Mouse (Mus musculus): ENCODE measurements around the gene Hexa. TPM values are rescaled to one million over a fixed set of nuclear protein-coding genes. Genes with fewer than 3 reads are reported as not detected.

The Hexa gene
- total and polyA plus RNA-seq, 3 experiments = 37.1 to 65.8 (median 38.0) TPM

- Histone ChIP-seq H3K9me3 (replicated peaks; ENCODE audit: low read length) (no peaks in the 10 kb centered on the region), H3K4me1 (ENCODE audit: control insufficient read depth in 1 of 2, insufficient read depth in 2 of 2) (peaks cover 0 to 10% of the 10 kb centered on the region in 2 experiments; a peak in 1 of 4 replicates), H3K79me2 (replicated peaks; ENCODE audit: control insufficient read depth, extremely low read depth, insufficient read depth, poor library complexity, severe bottlenecking) (no peaks in the 10 kb centered on the region), H3K9ac (ENCODE audit: insufficient read depth, low read depth) (no peak overlapping the region), H3K27ac (ENCODE audit: insufficient read depth, low read depth) (no peak overlapping the region), H3K36me3 (replicated peaks in 1 of 2; ENCODE audit: control insufficient read depth in 1 of 2, insufficient read depth in 1 of 2, low read length in 1 of 2) (no peaks in the 10 kb centered on the region), H3K4me2 (ENCODE audit: insufficient read depth, low read depth, poor library complexity, severe bottlenecking) (no peak overlapping the region), H3K4me3 (replicated peaks in 1 of 3; ENCODE audit: low read depth in 2 of 3, low read length in 2 of 3, poor library complexity in 1 of 3) (no peak overlapping the region), H3K27me3 (replicated peaks) (no peaks in the 10 kb centered on the region)
- TF ChIP-seq KAT2A (IDR thresholded peaks at IDR 0.05; ENCODE audit: insufficient replicate concordance, low read length) (no peak), IRF4 (IDR thresholded peaks at IDR 0.05; ENCODE audit: low read depth, low read length) (no peak), USF2 (conservative IDR thresholded peaks at IDR 0.05; ENCODE audit: low read depth, low read length) (no peak), MXI1 (IDR thresholded peaks at IDR 0.05; ENCODE audit: low read depth, low read length) (no peak), ETS1 (conservative IDR thresholded peaks at IDR 0.05; ENCODE audit: low read depth, low read length) (no peak), MYC (IDR thresholded peaks at IDR 0.05; ENCODE audit: low read depth, low read length) (no peak), POLR2A (IDR thresholded peaks at IDR 0.05; ENCODE audit: low read depth, low read length) (no peak), POLR2AphosphoS2 (IDR thresholded peaks at IDR 0.05; ENCODE audit: low read depth, low read length) (no peak), ZNF384 (IDR thresholded peaks at IDR 0.05; ENCODE audit: low read depth, low read length) (no peak), ZC3H11A (IDR thresholded peaks at IDR 0.05; ENCODE audit: low read depth, low read length) (no peak), MAZ (IDR thresholded peaks at IDR 0.05; ENCODE audit: low read depth, low read length) (no peak), BHLHE40 (IDR thresholded peaks at IDR 0.05; ENCODE audit: low read depth, low read length) (no peak), HCFC1 (IDR thresholded peaks at IDR 0.05; ENCODE audit: low read depth, low read length) (no peak), UBTF (IDR thresholded peaks at IDR 0.05; ENCODE audit: low read depth, low read length) (no peak), NRF1 (IDR thresholded peaks at IDR 0.05; ENCODE audit: low read depth, low read length) (no peak), E2F4 (IDR thresholded peaks at IDR 0.05; ENCODE audit: insufficient replicate concordance, low read depth, low read length) (no peak), SIN3A (IDR thresholded peaks at IDR 0.05; ENCODE audit: low read length) (no peak), ZMIZ1 (IDR thresholded peaks at IDR 0.05; ENCODE audit: low read depth, low read length) (no peak), MAFK (IDR thresholded peaks at IDR 0.05; ENCODE audit: insufficient replicate concordance, low read length) (no peak)
- in situ Hi-C loops (cut with MboI; ENCODE audit: low pct_ligation_motif_present, low pct_unique_long_range_greater_than_20kb, low sequenced_read_pairs) (no loop called here), dilution Hi-C loops (cut with MboI; ENCODE audit: extremely low pct_ligation_motif_present, extremely low pct_unique_long_range_greater_than_20kb, low sequenced_read_pairs) (no loop called here)
- DNase-seq (ENCODE audit: extremely low read depth) = no peak
These were observed 11.8 kb upstream of the Hexa start for GRCm38 (mm10) chr9:59527580-59527979.

GRCm38 (mm10) chr9:59528274-59528673, 11.1 kb upstream of the Hexa start:
- no peaks in the 10 kb centered on the region for H3K79me2 ChIP-seq (replicated peaks; ENCODE audit: control insufficient read depth, extremely low read depth, insufficient read depth, poor library complexity, severe bottlenecking)
- no peak overlapping the region for H3K9ac ChIP-seq (ENCODE audit: insufficient read depth, low read depth)
- TF ChIP-seq JUN (IDR thresholded peaks at IDR 0.05; ENCODE audit: insufficient read depth, low read depth, low read length) = no peak
- TF ChIP-seq ELF1 (IDR thresholded peaks at IDR 0.05; ENCODE audit: low read depth, low read length) = no peak
- no peak for TF ChIP-seq E2F4 (IDR thresholded peaks at IDR 0.05; ENCODE audit: insufficient replicate concordance, low read depth, low read length)
- TF ChIP-seq EP300 (IDR thresholded peaks at IDR 0.05; ENCODE audit: low read length) = no peak
- no peak for TF ChIP-seq IRF4 (IDR thresholded peaks at IDR 0.05; ENCODE audit: low read depth, low read length)
- no peak for TF ChIP-seq MYC (IDR thresholded peaks at IDR 0.05; ENCODE audit: low read depth, low read length)
- TF ChIP-seq TCF12 (IDR thresholded peaks at IDR 0.05; ENCODE audit: low read depth, low read length) = no peak
- TF ChIP-seq USF2 (conservative IDR thresholded peaks at IDR 0.05; ENCODE audit: low read depth, low read length) = no peak
- no peak for TF ChIP-seq USF1 (IDR thresholded peaks at IDR 0.05; ENCODE audit: low read depth, low read length)
- TF ChIP-seq POLR2A (IDR thresholded peaks at IDR 0.05; ENCODE audit: low read depth, low read length) = no peak
- no peak for TF ChIP-seq CTCF (conservative IDR thresholded peaks at IDR 0.05 in 1 of 2, IDR thresholded peaks at IDR 0.05 in 1 of 2; ENCODE audit: low read depth in 2 of 2, low read length in 2 of 2)
- in situ Hi-C loops (cut with MboI; ENCODE audit: low pct_ligation_motif_present, low pct_unique_long_range_greater_than_20kb, low sequenced_read_pairs) = no loop called here
- no peak overlapping the region for H3K27ac ChIP-seq (ENCODE audit: insufficient read depth, low read depth)
- DNase-seq (ENCODE audit: extremely low read depth) = no peak
- no peaks in the 10 kb centered on the region for H3K36me3 ChIP-seq (replicated peaks in 1 of 2; ENCODE audit: control insufficient read depth in 1 of 2, insufficient read depth in 1 of 2, low read length in 1 of 2)
- H3K9me3 ChIP-seq (replicated peaks; ENCODE audit: low read length) = no peaks in the 10 kb centered on the region
- no peak overlapping the region for H3K4me2 ChIP-seq (ENCODE audit: insufficient read depth, low read depth, poor library complexity, severe bottlenecking)
- no peaks in the 10 kb centered on the region for H3K27me3 ChIP-seq (replicated peaks)
- peaks cover 0 to 16% of the 10 kb centered on the region in 2 experiments; a peak in 1 of 4 replicates for H3K4me1 ChIP-seq (ENCODE audit: control insufficient read depth in 1 of 2, insufficient read depth in 2 of 2)
- dilution Hi-C loops (cut with MboI; ENCODE audit: extremely low pct_ligation_motif_present, extremely low pct_unique_long_range_greater_than_20kb, low sequenced_read_pairs) = no loop called here
- H3K4me3 ChIP-seq (replicated peaks in 1 of 3; ENCODE audit: low read depth in 2 of 3, low read length in 2 of 3, poor library complexity in 1 of 3) = no peak overlapping the region

Measured in CH12.LX (cell line).